Mouse (Mus musculus) ovary, postnatal 36 days (tissue): ENCODE measurements at regions not wholly inside any gene's neighbourhood (a gene's known extent, or its start where the extent isn't known, plus 50 kb on each side); places are given as distances from the start of the nearest gene placed in this dataset.
"Not testable (repeated sequence)": the region's sequence is repeated elsewhere in the genome, so short reads cannot be mapped to it uniquely, and the experiment has no call there.

Experiments used
- DNase-seq: peaks from one replicate; pipeline ENCODE4 v3.0.0; 2022; ENCODE audit warnings: low spot score, mixed read lengths

DNA sequence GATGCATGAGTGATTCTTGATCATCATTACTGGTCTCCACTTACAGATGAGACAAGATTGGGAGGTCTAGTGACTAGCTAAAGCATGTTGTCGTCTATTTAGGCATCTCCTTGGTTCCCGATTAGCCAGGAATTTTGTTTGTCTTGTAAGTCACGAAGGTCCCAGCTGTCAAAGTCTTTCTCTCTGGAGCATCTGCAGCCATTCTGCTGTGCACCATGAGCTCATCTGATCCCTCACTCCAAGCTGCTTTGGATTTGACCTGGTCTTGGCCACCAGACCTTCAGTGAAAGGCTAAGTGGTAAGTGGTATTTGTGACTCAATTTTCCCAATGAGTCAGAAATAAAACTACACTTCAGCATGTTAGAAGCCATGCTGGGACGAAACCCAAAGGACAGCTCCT is 53.3 kb upstream of the Creb5 start:
- DNase-seq: no peak

DNA sequence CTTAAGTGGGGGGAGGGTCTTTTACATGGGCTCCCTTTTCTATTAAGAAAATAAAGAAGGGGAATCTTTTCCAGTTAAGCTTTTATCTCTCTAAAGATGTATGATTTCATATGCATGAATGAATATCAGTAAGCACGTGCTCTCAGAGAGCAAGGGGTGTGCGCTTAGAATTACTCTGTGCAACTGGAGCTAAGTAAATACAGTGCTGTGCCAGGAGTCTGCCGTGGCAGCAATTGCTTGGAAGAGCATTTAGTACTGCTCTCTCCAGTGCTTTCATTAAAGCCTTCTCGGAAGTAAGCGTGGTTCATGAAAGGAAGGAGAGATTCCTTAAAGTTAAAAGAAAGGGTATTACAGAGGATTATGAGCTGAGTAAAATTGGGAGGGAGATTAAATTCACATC is 54.5 kb upstream of the Creb5 start:
- no peak for DNase-seq

DNA sequence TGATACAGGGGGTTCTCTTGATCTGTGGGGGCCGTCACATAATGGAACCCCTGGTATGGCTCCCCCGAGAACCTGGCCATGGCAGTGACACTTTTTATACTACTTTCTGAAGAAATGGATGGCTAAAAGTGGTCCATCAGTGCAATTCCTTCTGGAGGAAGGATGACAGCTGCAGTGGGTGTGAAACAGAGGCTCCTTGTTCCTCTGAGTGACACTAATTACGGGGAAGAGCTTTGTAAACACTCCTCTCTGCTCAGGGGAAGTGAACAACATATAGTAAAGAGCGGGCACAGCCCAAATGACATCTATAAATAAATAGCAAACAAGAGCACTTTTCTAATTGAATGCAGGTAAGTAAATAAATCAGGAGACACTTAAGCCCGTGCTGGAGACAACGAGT is 57.7 kb upstream of the Creb5 start:
- no peak for DNase-seq

DNA sequence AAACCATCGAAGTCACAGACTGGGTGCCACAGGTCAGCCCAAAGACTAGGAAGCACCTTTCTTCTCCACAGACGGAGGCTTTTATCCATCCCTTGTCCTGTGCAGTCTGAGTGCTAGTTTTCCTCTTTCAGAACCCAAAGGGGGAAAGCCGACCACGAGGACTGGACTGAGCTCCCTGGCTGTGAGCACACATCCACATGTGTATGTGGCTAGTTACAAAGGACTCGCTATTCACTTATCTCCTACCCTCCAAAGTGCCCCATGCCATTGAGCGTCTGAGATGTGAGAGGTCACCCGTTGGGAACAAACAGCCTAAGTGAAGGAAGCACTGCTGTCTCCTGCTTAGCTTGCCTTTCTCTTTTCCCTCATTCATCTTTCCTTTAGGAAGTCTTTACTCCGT is 65.0 kb upstream of the Creb5 start:
- DNase-seq: no peak

DNA sequence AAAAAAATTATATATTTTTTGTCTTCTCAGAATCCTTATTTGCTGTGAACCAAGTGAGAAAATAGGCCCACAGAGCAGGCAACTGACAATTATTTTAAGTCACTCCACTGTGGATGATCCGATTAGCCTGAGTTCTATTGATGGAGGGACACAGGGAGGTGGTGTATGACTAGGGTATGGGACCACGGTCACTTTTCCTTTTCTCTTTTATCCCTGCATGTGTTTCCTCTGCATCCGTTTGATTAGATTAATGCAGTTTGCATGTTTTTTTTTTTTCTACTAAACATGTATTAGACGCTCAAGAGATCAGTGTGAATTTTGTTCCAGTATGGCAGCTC is 65.4 kb upstream of the Creb5 start:
- DNase-seq: no peak

DNA sequence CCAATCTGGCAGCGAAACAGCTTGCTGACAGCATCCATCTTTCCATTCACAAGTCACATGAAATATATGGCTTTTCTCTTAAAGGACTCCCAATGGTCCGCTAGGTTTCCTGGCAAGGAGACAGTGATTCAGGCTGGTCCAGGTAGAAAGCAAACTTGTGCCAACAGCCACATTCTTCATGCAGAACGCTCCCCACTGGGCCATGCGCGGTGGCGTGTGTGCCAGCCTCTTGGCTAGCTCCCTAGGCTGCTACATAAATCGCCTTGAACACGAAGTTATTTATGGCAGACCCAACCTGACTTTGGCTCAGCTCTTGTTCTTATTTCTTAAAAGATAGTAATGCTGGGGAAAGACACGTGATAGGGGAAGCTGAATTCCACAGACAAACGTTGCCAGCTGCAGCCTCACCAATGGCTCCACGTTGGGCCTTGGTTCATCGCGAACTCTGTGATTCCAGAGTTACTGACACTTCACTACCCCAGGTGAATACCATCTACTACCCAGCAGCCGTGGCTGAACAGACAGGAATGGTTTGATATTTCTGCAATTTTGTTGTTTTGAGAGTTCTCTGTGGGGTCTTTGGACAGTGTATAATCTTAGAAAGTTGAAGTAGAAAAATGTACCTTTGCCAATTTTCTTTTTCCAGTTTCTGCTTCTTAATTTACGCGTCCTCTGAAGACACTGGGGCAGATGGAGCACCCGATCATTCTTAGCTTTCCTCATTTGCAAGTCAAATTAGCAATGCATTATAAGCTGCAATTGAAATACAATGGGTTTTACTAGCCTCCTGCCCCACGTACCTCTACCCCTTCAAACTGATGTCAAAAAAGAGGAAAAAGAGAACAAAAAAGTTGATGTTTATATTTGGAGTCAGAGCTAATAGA is 66.0 kb upstream of the Creb5 start:
- DNase-seq: peak; percentile 21

DNA sequence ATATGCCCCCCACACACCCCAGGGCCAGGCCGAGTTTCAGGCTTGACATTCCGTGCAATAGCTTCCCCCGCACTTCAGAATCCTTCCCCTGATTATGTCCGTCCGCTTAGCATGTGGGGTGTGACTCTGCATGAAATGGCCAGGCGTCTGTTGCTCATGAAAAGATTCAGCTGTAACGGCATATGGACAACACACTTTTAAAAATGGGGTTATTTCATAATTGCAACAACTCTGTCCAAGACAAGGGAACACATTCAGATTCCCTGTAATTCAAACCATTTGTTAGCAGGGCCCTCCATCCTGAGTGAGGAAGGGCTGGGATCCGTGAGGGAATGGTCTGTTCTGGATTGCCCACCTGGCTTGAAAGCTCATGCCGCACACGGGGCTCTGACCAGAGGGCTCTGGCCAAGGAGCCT is 68.2 kb upstream of the Creb5 start:
- no peak for DNase-seq

DNA sequence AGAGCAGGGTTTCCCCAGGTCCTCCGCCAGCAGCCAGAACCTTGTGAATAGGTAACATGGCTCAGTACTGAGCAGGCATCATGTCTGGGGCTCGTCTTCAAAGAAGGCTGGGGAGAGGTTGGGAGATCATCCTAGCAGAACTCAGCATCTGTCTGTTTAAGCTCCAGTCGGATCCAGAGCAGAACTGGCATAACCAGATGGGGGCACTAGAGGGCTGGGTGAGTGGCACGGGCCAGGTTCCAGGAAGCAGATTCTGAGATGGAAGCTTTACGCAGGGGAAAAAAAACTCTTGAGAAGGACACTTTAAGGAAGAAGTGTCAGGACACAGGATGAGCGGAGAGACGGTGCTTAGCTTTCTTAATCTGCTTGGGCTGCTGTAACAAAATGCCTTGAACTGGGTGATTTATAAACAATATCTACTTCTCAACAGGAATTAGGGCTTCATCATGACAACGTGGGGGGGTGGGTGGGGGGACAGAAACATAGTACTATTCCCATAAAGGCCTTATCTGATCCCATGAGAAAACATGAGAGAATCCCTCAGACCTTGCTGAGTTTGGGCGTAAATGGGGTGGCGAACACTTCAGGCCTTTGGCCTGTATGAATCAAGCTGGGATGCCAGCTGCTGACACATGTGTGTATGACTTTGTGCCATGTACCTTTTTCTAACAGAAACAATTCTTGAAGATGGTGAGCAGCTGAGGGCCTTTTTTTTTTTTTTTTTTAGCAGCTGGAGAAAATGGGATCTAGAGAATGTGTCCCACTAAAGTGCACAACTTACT is 69.6 kb upstream of the Creb5 start:
- DNase-seq: peak; percentile 27

DNA sequence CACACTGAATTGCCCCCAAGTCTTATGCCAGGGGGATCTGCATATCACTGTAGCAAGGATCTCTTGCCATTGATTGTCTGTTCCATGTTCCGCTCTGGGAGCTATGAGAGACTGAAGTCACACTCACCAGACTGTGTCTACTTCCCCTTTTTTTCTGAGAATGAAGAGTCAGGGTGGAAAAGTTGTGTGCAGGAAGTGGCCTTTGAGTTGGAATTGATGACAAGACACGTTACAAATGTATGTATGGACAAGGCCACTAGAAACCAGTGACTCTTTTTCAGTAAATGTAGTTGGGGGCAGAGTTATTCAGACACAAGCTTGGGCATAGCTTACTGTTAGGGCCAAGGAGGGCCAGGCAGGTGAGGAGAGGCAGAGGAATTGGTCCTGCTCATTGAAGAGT is 70.4 kb upstream of the Creb5 start:
- no peak for DNase-seq

DNA sequence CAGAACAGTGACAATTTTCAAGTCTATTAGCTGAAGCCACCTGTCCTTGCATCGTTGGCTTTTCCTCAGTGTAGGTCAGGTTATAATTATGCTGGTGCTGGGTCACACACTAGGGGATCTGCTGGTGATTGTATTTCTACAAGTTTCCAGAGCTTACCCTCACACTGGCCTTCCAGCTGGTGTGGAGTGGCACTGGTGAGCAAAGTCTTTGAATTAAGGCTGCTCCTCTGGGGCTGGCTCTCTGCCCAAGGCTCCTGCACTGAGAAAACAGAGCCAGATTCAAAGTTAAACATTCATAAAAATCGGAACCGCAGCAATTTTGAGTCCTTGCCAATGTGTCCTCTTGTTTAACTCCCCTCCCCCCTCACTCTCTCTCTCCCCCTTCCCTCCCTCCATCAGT is 75.7 kb upstream of the Creb5 start:
- DNase-seq: peak; percentile 69

DNA sequence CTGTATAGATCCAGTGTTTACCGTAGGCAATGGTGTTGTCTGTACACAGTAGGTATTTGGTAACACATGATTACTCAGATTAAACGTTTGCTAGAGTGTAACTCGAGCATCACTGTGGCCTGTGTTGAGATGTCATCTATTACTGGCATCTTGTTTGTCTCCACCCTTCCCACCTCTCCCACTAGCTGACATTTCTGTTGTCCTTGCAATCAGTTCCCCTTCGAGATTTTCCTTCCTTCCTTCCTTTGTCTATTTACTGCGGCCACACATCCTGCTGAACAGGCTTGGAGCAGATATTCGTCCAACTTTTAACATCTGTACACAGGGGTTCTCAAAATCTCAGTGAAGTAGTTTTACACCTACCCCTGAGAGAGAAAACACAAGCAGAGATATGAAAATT is 77.7 kb upstream of the Creb5 start:
- DNase-seq: no peak

DNA sequence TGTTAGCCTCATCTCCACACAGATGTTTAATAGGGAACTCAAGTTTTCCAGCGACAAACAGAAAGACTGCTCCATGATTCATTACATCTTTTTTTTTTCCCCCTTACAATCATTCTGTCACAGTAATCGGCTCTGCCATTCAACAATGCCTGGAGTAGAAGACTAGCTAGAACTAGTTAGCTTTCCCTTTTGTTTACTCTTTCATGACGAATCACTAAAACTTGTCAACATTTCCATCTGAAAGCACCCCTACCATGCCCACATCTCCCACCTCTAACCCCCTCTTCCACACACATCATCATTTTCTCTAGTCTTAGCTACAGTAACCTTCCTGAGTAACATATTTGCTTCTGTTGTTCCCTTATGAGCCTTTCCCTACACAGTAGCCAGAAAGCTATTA is 78.6 kb upstream of the Creb5 start:
- no peak for DNase-seq

DNA sequence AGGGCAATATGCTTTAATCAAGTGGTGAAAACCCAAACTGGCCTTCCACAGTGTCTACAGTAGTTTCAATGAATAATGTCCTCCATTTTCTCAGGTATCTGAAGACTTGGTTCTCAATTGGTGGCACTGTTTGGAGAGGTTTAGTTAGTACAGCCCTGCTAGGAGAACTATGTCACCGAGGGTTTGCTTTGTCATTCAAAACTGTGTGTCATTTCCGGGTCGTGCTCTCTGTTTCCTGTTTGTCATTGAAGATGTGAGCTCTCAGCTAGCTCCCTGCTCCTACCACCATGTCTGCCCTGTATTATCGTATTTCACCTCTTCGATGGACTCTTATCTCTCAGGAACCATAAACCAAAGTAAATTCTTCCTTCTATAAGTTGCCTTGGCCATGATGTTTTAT is 79.3 kb upstream of the Creb5 start:
- no peak for DNase-seq

DNA sequence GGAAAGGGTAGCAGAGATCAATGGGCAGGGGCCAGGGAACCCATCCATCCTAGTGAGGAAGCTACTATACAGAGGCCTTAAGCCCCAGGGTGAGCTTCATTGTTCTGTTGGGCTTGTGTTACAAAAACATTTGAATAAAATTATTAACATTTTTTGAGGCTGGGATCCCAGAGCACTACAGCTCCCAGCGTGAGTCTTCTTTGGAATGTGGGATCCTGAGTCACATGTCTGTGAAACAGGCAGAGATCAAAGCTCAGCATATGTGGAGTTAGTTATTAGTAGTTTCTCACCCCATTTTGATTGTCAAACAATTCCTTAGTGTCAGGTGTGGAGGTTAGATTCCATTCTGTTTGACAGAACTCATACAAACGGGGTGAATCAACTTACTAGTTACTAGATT is 79.7 kb upstream of the Creb5 start:
- no peak for DNase-seq

DNA sequence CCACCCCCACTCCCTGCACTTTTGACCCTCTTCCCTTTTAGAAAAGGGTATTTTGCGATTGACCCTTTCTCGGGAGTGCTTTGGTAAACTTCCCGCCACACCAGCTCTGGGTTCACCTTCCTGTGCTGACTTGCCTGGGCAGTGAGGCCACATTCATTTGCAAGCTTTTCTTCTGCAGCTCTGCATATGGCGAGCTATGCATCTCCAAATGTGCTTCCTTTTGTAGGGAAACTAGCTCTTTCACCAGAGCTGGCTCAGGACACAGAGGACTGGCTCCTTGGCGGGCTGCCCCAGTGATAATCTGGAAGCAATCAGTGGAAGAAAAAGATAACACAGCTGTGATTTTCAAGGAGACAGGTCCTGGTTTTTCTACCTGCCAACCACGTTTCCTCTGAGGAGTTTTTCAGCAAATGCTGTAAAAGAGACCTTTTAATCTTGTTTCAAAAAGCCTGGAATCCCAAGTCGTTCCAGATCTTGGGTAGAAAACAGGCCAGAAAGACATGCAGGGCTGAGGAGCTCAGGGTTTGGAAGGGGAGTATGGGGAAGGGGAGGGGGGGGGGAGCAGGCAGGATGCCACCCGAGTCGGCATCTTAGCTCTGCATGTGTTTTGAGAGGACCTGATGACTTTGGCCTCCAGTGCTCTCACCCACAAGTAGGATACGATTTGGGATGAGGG is 85.7 kb upstream of the Creb5 start:
- no peak for DNase-seq

DNA sequence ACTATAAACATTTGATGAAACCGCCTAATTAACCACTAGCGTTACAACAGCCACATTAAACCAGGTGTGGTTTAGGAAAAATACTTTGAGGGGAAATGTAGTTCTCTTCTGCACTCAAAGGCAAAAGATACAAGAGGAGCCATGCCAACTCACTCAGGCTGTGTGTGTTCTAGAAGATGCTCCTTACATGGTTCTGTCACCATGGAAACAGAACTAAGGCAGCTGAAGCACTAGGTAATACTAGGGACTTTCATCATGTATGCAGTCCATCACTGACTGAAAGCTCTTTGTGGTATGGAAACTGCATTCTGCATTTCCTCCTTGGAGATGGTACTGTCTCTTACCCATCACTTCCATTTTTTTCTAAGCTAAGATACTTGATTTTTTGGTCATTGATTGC is 87.6 kb upstream of the Creb5 start:
- no peak for DNase-seq

DNA sequence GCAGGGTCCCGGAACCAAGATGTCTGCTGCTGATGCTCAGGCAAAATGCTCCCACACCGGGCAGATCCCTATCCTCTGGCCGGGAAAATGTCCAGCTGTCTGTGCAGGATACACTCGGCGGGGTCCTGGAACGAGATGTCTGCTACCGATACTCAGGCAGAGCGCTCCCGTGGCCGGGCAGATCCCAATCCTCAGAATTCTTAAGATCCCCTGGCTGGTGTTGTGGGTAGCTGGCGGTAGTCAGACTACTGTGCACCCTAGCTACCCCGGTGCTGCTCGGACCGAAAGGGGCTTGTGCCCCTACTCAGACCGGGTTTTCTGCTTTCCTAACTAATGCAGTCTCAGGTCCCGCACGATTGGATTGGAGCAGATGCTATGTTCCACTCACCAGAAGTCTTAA is 104.9 kb upstream of the Creb5 start:
- DNase-seq: not testable (repeated sequence)

DNA sequence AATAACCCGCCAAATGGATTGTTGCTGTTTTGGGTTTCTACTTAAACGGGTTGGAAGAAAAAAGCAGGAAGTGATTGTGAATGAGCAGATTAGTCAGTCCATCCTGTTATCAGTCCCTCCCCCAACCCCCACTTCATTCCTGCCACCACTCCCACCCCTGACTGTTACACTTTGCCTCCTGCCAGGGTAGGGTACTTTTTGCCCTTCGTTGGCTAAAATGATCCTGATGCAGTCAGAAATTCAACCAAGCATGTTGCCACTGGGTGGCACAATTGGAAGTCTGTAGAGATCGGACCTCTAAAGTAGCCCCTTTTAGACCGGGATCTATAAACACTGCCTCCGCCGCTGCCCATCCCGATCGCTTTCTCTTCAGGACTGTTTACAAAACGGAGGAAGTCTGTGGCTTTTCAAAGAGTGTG is 96.0 kb upstream of the Jazf1 start:
- DNase-seq: peak; percentile 7

DNA sequence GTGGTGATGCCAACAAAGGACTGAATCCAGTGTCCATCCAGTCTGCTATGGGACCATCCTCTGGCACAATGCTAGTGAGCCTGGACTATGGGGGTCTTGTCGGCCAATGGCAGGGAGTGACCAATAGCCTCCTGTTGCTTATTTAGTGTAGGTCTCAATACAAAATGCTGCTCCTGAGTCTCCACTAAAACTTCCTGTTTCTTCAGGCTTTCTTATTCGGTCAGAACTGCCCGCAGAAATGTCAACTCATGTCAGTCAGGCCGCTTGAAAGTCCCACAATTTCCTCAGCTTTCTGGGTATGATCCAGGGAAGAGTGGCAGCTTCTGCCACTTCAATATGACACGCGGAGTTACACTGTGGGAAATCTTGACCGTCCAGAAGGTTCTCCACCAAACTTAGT is 94.7 kb upstream of the Jazf1 start:
- no peak for DNase-seq

DNA sequence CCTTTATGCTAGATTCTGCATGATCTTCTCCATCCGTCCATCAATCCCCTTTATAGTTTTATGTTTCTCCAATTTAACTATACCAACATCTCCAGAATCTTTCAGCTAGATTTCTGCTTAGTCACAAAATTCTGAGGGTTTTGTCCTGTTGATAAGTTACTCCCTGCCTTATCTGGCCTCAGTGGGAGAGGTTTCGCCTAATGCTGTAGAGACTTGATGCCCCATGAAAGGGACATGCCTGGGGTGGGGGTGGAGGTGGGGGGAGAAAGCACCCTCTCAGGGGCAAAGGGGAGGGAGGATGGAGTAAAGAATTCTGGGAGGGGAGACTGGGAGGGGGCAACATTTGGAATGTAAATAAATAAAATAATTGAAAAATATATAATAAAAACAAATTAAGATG is 93.2 kb upstream of the Jazf1 start:
- DNase-seq: no peak

DNA sequence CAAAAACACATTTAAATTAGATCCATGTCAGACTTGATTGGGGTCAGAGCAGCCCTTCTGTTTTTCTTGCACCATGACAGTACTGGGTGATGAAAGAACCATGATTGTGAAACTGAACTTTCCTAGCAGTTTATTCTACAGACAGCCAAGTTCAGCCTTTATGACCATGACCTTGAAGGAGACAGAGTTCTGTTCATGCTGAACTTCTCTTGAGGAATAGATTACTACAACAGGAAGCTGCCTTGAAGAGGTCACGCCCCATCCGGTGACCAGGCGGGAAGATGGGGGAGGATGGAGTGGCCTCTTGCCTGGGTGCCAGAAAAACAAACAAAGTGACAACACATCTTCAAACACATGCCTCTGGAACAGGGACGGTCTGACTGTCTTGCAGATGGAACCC is 86.2 kb upstream of the Jazf1 start:
- no peak for DNase-seq

DNA sequence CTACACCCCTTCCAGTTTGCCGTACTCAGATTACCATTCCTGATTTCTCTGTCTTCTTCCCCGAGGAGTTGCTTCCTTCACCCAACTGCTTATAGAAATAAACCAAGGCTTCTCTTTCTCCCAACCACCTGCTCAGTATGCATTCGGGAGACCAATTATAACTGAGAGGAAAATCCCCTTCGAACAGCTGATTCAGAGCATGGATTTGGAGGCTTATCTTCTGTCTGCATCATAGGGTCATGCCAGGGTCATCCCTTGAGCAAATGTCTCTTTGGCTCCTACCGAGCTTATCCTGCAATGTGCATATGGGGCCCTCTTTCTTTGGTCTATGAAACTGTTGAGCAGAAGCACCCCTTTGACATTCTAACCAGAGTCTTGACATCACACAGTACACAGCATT is 79.0 kb upstream of the Jazf1 start:
- no peak for DNase-seq
